Mouse (Mus musculus) intestine, embryonic 14.5 days (tissue): ENCODE data around the gene Bckdhb. TPM values are rescaled to one million over a fixed set of nuclear protein-coding genes. Genes with fewer than 3 reads are reported as not detected.

Source experiments
- ATAC-seq: fragments of 200-750 bp; cut with Nextera tagmentation; replicated peaks from 2 replicates; pipeline ENCODE4 v1.8.0; 2017; ENCODE audit warnings: low read depth, moderate number of reproducible peaks, moderate TSS enrichment, moderate library complexity; ENCODE audit not compliant: low FRiP score, low TSS enrichment
- DNase-seq: peaks from one replicate; pipeline ENCODE4 v3.0.0-alpha.2; 2018; ENCODE audit warnings: low spot score
- H3K27ac ChIP-seq: fragments of 300-500 bp; sonication (generic); 2 replicates; pipeline ENCODE4 v1.5.1; 2014; ENCODE audit warnings: low read depth, mild to moderate bottlenecking, control low read depth
- H3K27me3 ChIP-seq: fragments of 300-500 bp; sonication (generic); replicated peaks from 2 replicates; pipeline ENCODE4 v1.6.1; 2014; ENCODE audit warnings: low read length, control low read depth; ENCODE audit not compliant: control insufficient read depth, insufficient read depth
- H3K36me3 ChIP-seq: fragments of 300-500 bp; sonication (generic); 2 replicates; pipeline ENCODE4 v1.6.1; 2014; ENCODE audit warnings: low read length, control low read depth; ENCODE audit not compliant: control insufficient read depth, insufficient read depth
- H3K4me1 ChIP-seq: fragments of 300-500 bp; sonication (generic); replicated peaks from 2 replicates; pipeline ENCODE4 v1.6.1; 2014; ENCODE audit warnings: low read length, control low read depth, mixed read lengths; ENCODE audit not compliant: control insufficient read depth, insufficient read depth
- H3K4me2 ChIP-seq: fragments of 300-500 bp; sonication (generic); 2 replicates; pipeline ENCODE4 v1.6.1; 2014; ENCODE audit warnings: low read length
- H3K4me3 ChIP-seq: fragments of 300-500 bp; sonication (generic); 2 replicates; pipeline ENCODE4 v1.5.1; 2014; ENCODE audit warnings: low read depth, low read length, control low read depth, mixed read lengths
- H3K9ac ChIP-seq: fragments of 300-500 bp; sonication (generic); 2 replicates; pipeline ENCODE4 v1.6.1; 2014; ENCODE audit warnings: mild to moderate bottlenecking, low read length
- H3K9me3 ChIP-seq: fragments of 300-500 bp; sonication (generic); 2 replicates; pipeline ENCODE4 v1.6.1; 2016; ENCODE audit warnings: low read length, control low read depth; ENCODE audit not compliant: control insufficient read depth
- WGBS: fragments of 180-500 bp; shearing (Covaris S2); extraction: QIAGEN DNeasy Blood & Tissue Kit; methylation state at CpG from one replicate; pipeline ENCODE4 v1.1.7; 2014; 5-methylcytosine and 5-hydroxymethylcytosine counted together
- polyA plus RNA-seq: library from polyadenylated mRNA; unstranded; fragments of >200 nt; fragmentation: Nextera tagmentation; extraction: Ambion mirVana; gene quantifications from 2 replicates; pipeline ENCODE4 v1.2.1, GENCODE M21; 2014

Gene Bckdhb
- polyA plus RNA-seq, 1 experiment from 2014 or later, result 35.8 TPM

DNA sequence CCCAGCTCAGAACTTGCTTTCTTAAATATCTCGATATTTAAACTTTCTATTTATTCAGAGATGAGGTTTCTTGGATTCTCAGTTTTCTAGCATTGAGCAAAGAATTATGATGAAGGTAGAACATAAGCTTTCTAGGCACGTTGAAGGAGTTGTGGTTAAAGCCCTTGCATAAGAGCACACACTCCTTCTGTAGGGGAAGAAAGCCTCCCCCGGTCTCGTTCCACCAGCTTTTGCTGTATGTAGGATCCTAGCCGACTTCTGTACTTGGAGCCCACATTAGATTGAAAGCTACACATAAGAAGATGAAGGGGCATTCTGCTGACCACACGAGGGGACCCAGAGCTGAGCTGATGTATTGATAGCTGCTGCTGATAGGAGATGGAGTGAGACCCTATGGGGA is 106.5 kb downstream of the Bckdhb start:
- Histone ChIP-seq H3K4me1 (0 out of 2 replicates have a peak, but pooled peaks cover 6% of the 10 kb centered on the region), H3K9me3 (no peaks in the 10 kb centered on the region), H3K27ac (no peak overlapping the region), H3K4me3 (no peak overlapping the region), H3K27me3 (no peaks in the 10 kb centered on the region), H3K9ac (no peak overlapping the region), H3K4me2 (no peak overlapping the region), H3K36me3 (no peaks in the 10 kb centered on the region)
- 81% methylated on average over 6 of the region's 6 CpGs for WGBS
- no peak for DNase-seq
- no peak for ATAC-seq

DNA sequence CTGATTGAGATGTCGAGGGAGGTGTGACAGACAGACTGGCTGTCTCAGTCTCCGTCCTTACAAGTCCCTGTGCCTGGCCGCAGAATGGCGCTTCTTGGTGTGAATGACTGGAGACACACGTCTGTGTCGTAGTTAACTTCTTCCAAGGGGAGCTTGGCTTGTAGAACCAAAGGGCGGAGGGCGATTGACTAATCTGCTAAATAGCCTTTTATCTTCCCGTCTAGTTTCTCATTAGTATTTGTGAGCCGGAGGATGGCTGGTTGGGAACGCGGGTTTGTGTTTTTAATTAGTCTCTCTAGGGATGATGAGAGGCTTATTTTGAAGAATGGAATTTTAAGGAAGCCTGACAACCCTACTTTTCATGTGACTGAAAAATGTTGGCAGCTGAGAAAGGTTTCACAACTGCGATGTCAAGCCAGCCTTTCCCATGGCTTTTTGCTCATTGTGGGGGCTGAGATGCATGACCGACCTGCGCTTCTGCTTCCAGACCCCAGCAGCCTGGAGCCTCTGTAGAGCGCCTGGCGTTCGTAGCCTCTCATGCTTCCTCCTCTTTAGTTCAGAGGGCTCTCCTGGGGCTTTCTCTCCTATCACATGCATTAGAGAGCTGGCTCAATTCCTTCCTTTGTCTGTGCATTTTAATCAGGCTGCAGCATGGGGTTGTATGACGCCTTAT is 107.9 kb downstream of the Bckdhb start:
- DNase-seq, result no peak

DNA sequence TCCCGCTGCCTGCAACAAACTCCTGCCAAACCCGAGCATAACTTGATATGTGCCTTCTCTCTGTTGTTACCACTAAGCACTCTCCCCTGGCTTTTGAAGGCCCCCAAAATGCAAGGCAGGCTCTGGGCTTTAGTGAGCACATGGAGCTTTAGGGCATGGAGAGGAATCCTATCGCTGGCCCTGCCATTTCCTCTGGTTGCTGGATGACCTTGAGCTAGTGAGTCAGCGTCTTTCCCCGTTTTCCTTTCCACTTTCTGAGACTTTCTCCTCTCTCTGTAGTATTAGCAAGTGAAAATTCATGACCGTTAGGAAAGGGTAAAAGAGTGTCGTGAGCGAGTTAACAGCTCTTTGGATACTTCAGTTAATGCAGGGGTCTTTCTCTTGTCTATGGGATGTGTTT is 111.1 kb downstream of the Bckdhb start:
- H3K36me3 ChIP-seq, result no peaks in the 10 kb centered on the region
- H3K9ac ChIP-seq, result no peak overlapping the region
- H3K27me3 ChIP-seq, result no peaks in the 10 kb centered on the region
- no peak overlapping the region for H3K27ac ChIP-seq
- no peaks in the 10 kb centered on the region for H3K9me3 ChIP-seq
- no peak for ATAC-seq
- no peaks in the 10 kb centered on the region for H3K4me1 ChIP-seq
- WGBS, result 86% methylated on average over 8 of the region's 8 CpGs
- DNase-seq, result no peak
- no peak overlapping the region for H3K4me2 ChIP-seq
- H3K4me3 ChIP-seq, result no peak overlapping the region

More for the DNA sequence above, 107.9 kb downstream of the Bckdhb start:
- Histone ChIP-seq H3K36me3 (no peaks in the 10 kb centered on the region), H3K4me2 (no peak overlapping the region), H3K4me3 (no peak overlapping the region), H3K4me1 (0 out of 2 replicates have a peak, but pooled peaks cover 6% of the 10 kb centered on the region), H3K9me3 (no peaks in the 10 kb centered on the region), H3K27ac (no peak overlapping the region), H3K9ac (no peak overlapping the region), H3K27me3 (no peaks in the 10 kb centered on the region)
- ATAC-seq, result no peak
- 46% methylated on average over 19 of the region's 19 CpGs for WGBS

DNA sequence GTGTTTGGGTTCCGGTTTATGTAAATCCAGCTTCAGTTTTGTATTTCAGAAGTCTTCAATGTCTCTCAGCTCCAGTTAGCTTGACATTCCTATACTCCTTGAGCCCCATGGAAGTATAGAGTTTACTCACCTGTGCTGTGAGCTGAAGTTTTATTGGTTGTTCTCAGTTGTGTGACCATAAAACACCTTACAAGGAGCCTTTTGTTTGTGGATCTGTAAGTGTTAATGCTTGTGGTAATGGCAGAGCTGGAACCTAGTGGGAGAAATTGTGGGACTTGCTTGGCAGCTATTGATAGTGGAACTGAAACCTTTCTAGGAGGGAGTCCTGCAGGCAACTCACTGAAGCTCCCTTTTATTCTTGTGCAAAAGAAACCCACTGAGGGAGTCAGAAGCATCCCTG is 112.3 kb downstream of the Bckdhb start:
- 85% methylated on average over 1 of the region's 1 CpGs for WGBS
- H3K4me2 ChIP-seq, result no peak overlapping the region
- H3K36me3 ChIP-seq, result no peaks in the 10 kb centered on the region
- H3K9me3 ChIP-seq, result no peaks in the 10 kb centered on the region
- no peak overlapping the region for H3K9ac ChIP-seq
- H3K4me1 ChIP-seq, result no peaks in the 10 kb centered on the region
- H3K27ac ChIP-seq, result no peak overlapping the region
- no peak for DNase-seq
- H3K4me3 ChIP-seq, result no peak overlapping the region
- no peak for ATAC-seq
- H3K27me3 ChIP-seq, result no peaks in the 10 kb centered on the region

DNA sequence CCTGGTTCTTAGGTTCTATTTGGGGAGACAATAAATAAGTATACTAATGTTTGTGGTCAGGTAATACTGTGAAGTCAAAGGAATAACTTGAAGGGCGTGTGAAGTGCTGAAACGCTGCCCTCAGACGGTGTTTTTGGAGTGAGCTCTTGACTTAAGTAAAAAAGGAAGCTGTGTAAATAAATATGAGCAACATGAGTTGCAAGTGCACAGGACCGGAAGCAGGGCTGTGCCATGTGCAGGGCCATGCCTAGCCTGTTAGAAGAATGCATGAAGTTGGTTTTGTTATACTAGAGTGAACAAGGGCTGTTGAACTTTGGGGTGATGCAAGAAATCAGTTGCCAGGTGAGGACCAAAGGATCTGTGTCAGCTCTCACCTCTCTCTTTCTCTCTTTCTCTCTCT is 114.0 kb downstream of the Bckdhb start:
- H3K27me3 ChIP-seq, result no peaks in the 10 kb centered on the region
- no peaks in the 10 kb centered on the region for H3K4me1 ChIP-seq
- no peak overlapping the region for H3K4me2 ChIP-seq
- no peaks in the 10 kb centered on the region for H3K9me3 ChIP-seq
- no peak overlapping the region for H3K27ac ChIP-seq
- no peak for DNase-seq
- WGBS, result 82% methylated on average over 4 of the region's 4 CpGs
- H3K9ac ChIP-seq, result no peak overlapping the region
- H3K4me3 ChIP-seq, result no peak overlapping the region
- ATAC-seq, result no peak
- no peaks in the 10 kb centered on the region for H3K36me3 ChIP-seq

DNA sequence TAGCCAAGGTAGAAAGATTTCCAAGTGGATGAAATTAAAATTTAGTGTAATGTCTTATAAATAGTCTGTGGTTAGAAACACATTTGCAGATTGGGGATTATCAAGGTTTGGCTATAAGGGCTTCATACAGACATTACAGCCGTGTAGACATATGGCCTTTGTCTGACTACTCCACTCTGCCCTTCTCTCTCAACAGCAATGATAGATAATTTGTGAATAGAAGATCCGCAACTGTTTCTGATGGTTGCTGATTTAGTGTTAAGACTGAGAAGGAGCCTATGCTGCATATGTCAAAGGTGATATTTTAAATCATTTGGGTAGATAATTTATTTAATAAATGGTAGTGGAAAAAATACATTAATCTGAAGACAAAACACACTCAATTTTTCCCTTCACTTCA is 115.4 kb downstream of the Bckdhb start:
- ATAC-seq, result no peak
- Histone ChIP-seq H3K4me3 (no peak overlapping the region), H3K9ac (no peak overlapping the region), H3K4me1 (no peaks in the 10 kb centered on the region), H3K27ac (no peak overlapping the region), H3K9me3 (no peaks in the 10 kb centered on the region), H3K27me3 (no peaks in the 10 kb centered on the region), H3K36me3 (no peaks in the 10 kb centered on the region), H3K4me2 (no peak overlapping the region)
- 52% methylated on average over 2 of the region's 2 CpGs for WGBS
- DNase-seq, result no peak

DNA sequence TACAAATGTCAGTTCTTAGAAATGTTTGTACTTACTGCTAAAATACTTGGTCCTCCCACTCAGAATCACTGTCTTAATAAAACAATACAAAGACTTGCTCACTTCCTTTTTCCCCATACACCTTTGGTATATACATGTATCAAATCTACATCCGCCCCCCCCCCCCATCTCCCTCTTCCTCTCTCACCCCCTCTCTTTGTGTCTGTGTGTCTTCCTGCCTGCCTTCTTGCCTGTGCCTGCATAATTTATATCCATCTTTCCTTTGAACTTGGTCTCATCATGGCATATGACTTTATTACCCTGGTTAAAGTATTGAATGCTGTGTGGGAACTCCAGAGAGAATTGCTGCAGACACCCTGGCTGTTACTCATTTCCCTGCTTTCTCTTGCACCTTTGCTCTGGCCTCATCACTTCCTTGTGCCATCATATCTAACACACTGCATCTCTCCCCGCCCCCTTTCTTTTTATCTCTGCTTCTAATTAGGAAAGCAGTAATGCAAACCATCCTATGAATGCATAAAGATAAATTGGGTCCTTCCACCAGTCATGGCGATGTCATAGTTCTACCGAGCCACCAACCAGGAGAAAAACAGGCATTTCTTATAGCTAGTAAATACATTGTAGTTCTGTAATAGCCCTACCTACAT is 116.8 kb downstream of the Bckdhb start:
- no peak for DNase-seq
- H3K4me2 ChIP-seq, result no peak overlapping the region
- H3K4me3 ChIP-seq, result no peak overlapping the region
- no peak overlapping the region for H3K27ac ChIP-seq
- no peaks in the 10 kb centered on the region for H3K36me3 ChIP-seq
- 84% methylated on average over 4 of the region's 4 CpGs for WGBS
- no peaks in the 10 kb centered on the region for H3K27me3 ChIP-seq
- H3K4me1 ChIP-seq, result no peaks in the 10 kb centered on the region
- ATAC-seq, result no peak
- H3K9me3 ChIP-seq, result no peaks in the 10 kb centered on the region
- H3K9ac ChIP-seq, result no peak overlapping the region

DNA sequence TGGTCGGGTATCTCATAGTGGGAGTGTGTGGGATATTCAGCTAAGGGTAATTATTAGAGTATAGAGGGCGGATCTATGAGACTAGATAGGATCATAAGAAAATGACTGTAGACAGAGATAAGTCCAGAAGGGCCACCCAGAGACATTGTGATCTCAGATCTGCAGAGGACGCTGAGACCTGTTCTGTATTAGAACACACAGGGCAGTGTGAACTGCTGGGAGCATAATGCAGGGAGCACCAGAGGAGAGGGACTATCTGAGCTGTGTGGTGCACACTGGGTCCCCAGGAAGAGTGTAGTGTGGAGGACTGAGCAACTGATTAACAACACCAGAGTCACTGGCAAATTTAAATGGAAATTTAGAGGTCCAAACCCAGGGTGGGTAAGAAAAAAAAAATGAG is 117.6 kb downstream of the Bckdhb start:
- DNase-seq (no peak), ATAC-seq (no peak)
- Histone ChIP-seq H3K4me2 (no peak overlapping the region), H3K9me3 (no peaks in the 10 kb centered on the region), H3K27ac (no peak overlapping the region), H3K4me1 (no peaks in the 10 kb centered on the region), H3K9ac (no peak overlapping the region), H3K27me3 (no peaks in the 10 kb centered on the region), H3K4me3 (no peak overlapping the region), H3K36me3 (no peaks in the 10 kb centered on the region)
- WGBS, result 84% methylated on average over 3 of the region's 3 CpGs

DNA sequence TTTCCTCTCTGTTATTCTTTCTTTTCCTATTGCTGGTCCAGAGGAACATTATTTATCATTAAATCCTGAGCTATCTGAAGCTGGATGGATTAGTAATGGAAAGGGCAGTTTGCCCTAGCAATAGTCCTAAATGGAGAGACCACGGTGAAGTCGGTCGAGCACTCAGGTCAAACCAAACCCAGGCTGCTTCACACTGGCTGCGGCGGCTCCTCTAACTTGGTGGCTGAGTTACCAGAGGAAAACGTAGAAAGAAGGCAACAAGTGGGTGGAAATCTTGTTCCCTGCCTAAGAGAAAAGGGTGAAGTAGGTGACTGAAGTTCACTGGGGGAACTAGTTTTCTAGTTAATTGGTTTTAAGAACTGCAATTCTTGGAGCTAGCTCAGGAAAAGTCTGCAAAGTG is 119.2 kb downstream of the Bckdhb start:
- ATAC-seq (no peak), DNase-seq (no peak)
- no peaks in the 10 kb centered on the region for H3K27me3 ChIP-seq
- H3K4me3 ChIP-seq, result no peak overlapping the region
- H3K36me3 ChIP-seq, result no peaks in the 10 kb centered on the region
- H3K9ac ChIP-seq, result no peak overlapping the region
- 90% methylated on average over 6 of the region's 6 CpGs for WGBS
- H3K4me1 ChIP-seq, result no peaks in the 10 kb centered on the region
- no peak overlapping the region for H3K27ac ChIP-seq
- no peak overlapping the region for H3K4me2 ChIP-seq
- no peaks in the 10 kb centered on the region for H3K9me3 ChIP-seq
